Mouse (Mus musculus): ENCODE data around the gene Ivns1abp. TPM values are rescaled to one million over a fixed set of nuclear protein-coding genes. Genes with fewer than 3 reads are reported as not detected.
"Not testable (repeated sequence)": the region's sequence is repeated elsewhere in the genome, so short reads cannot be mapped to it uniquely, and the experiment has no call there.

Gene Ivns1abp
- polyA plus RNA-seq (2015; fragmentation: Nextera tagmentation; extraction: Ambion mirVana) = 248 and 284 TPM in 2 replicates

DNA sequence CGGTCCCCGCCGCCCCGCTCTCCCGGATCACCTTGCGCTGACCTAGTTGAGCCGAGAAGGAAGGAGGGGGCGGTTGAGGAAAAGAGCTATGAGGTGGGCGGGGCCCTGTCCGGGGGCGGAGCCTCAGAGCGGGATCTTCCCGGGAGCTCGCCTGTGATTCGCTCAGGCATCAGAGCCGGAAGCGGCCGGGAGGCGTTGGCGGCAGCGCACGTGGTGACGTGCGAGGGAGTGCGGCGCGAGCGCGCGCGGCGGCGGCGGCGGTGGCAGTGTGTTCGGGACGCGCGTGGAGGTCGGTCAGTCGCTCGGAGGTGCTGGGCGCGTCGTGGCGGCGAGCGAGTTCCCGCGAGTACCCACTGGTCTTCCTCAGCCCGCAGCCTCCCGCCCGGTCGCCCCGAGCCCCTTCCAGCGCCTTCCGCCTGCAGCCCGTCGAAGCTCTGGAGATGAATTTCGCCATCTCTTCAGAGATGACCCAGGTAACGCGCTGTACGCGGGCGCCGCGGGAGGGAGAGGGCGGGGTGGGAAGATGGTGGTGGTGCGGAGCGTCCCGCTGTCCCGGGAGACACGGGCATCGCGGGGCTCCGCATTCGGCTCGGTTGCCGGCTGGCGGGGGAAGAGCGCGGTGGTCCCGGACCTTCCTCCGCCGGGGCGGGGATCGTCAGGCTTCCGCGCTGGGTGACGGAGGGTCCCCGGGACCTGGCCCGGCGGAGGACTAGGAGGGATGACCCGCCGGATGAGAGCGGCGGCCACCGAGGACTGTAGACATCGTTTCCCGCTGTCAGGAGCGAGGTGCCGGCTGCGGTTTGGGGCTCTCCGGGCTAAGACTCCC, at the start of gene Ivns1abp:
Gene Ivns1abp (plus strand): TSS at position 195 of the 826 bp plus-strand sequence.
- no peaks in the 10 kb centered on the region for H3K27me3 ChIP-seq
- peak within 1 kb of the TSS; percentile 85 for H3K4me3 ChIP-seq
- peak within 1 kb of the TSS; percentile 96 for H3K9ac ChIP-seq
- no peaks in the 10 kb centered on the region for H3K9me3 ChIP-seq
- H3K36me3 ChIP-seq = peaks cover 2% of the 10 kb centered on the region; the same call in 1 of the 2 replicates
- peak within 1 kb of the TSS; percentile 97 for H3K27ac ChIP-seq (replicated peaks)
- H3K4me2 ChIP-seq = peak within 1 kb of the TSS; percentile 73
- peaks cover 39% of the 10 kb centered on the region for H3K4me1 ChIP-seq (replicated peaks)
- under 1% methylated on average over 104 of the region's 104 CpGs for WGBS
- peak; percentile 96 for ATAC-seq (ENCODE audit: low read depth)

DNA sequence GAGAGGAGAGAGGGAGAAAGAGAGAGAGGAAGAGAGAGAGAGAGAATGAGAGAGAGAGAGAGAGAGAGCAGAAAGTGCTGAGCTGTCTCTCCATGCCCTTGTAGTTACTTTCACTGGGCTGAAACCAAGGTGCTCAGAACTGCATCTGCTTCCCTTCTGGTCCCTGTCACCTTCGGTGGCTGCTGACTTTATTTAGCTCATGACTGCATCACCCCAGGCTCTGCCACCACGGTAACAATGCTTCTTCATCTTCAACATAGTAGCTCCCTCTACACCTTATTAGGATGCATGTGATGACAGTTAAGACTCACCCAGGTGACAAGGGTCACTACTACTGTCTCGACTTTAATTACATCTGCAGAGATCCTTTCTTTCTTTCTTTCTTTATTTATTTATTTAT, 48.8 kb upstream of the Ivns1abp start:
- H3K4me3 ChIP-seq = no peak overlapping the region
- H3K27me3 ChIP-seq = no peaks in the 10 kb centered on the region
- H3K36me3 ChIP-seq = no peaks in the 10 kb centered on the region
- no peak overlapping the region for H3K9ac ChIP-seq
- no peak overlapping the region for H3K27ac ChIP-seq (replicated peaks)
- H3K9me3 ChIP-seq = no peaks in the 10 kb centered on the region
- WGBS = 69% methylated on average over 3 of the region's 3 CpGs
- 0 out of 2 replicates have a peak, but pooled peaks cover 2% of the 10 kb centered on the region for H3K4me1 ChIP-seq (replicated peaks)
- H3K4me2 ChIP-seq = no peak overlapping the region
- ATAC-seq (ENCODE audit: low read depth) = no peak

DNA sequence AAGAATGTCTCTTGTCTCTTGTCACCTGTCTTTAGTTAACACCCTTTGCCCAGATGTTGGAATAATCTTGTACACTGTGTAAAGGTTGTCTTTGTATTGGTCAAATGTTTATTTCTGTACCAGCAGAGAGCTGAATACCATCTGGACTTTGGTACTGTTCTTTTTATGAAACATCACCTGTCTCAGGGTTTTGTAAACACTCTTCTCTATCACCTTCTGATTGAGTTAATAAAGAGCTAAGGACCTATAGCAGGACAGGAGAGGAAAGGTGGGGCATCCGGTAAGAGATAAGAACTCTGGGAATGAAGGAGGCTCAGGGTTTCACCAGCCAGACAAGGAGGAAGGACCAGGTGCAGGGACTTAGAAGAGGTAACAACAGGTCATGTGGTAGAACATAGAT, 47.7 kb upstream of the Ivns1abp start:
- Histone ChIP-seq H3K4me3 (no peak overlapping the region), H3K27ac (replicated peaks) (no peak overlapping the region), H3K4me2 (no peak overlapping the region), H3K27me3 (no peaks in the 10 kb centered on the region), H3K36me3 (no peaks in the 10 kb centered on the region), H3K9me3 (no peaks in the 10 kb centered on the region), H3K4me1 (replicated peaks) (0 out of 2 replicates have a peak, but pooled peaks cover 2% of the 10 kb centered on the region), H3K9ac (no peak overlapping the region)
- WGBS = 94% methylated on average over 1 of the region's 1 CpGs
- ATAC-seq (ENCODE audit: low read depth) = no peak

DNA sequence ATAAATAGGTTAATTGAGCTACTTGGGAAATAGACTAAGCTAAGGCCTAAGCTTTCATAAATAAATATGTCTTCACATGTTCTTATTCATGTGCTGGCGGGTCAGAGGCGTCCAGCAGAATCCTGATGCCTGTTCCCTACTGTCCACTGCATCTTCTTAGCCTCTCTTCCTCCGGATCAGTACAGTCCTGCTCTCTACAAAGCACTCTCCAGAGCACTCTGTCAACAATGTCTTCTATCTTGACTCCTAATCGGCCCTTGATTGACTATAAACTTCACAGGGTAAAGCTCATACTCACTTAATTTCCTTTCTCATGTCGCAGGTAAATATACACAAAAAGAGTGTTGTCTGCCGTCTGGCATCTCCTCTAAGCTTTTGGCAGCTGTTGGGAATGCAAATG, 47.3 kb upstream of the Ivns1abp start:
- Histone ChIP-seq H3K27me3 (no peaks in the 10 kb centered on the region), H3K4me2 (no peak overlapping the region), H3K27ac (replicated peaks) (no peak overlapping the region), H3K9ac (no peak overlapping the region), H3K9me3 (no peaks in the 10 kb centered on the region), H3K36me3 (no peaks in the 10 kb centered on the region), H3K4me1 (replicated peaks) (0 out of 2 replicates have a peak, but pooled peaks cover 2% of the 10 kb centered on the region), H3K4me3 (no peak overlapping the region)
- no peak for ATAC-seq (ENCODE audit: low read depth)
- 92% methylated on average over 6 of the region's 6 CpGs for WGBS

DNA sequence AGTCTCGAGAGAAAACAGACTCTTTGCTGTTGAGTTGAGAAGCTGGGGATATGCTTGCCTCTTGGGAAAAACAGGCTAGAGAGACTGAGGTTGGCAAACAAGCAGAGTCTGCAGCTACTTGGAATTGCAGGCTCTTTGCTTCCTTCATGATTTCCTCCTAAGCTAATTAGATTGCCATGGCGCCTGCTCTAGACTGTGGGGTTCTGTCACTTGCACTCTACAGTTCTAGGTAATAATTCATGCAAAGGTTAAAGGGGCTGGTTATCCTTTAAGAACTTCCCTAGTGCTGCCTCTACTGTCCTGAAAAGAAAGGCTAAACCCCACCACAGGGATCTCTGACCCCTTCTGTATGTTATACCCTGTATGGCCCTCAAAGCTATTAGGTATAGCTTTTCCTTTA, 46.7 kb upstream of the Ivns1abp start:
- H3K36me3 ChIP-seq = no peaks in the 10 kb centered on the region
- H3K4me3 ChIP-seq = no peak overlapping the region
- H3K4me1 ChIP-seq (replicated peaks) = 0 out of 2 replicates have a peak, but pooled peaks cover 2% of the 10 kb centered on the region
- no peak for ATAC-seq (ENCODE audit: low read depth)
- no peaks in the 10 kb centered on the region for H3K9me3 ChIP-seq
- no peak overlapping the region for H3K4me2 ChIP-seq
- no peaks in the 10 kb centered on the region for H3K27me3 ChIP-seq
- H3K27ac ChIP-seq (replicated peaks) = no peak overlapping the region
- no peak overlapping the region for H3K9ac ChIP-seq
- 89% methylated on average over 2 of the region's 2 CpGs for WGBS

DNA sequence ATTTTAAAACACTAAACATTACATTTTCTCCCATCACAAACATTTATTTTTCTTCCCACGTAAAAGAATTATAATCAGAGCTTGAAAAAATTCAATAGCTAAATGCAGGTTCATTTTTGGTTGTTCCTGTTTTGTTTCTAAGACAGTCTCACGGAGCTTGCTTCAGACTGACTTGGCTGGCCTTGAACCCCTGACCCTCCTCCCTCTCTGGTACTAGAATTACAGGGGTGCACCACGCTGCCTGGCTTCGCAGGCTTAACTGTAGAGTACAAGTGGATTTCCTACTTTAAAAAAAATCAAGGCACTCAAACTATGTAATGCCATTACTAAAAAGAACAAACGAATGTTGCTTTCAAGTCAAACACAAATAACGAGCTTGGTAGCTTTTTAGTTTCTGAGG, 42.8 kb upstream of the Ivns1abp start:
- Histone ChIP-seq H3K4me3 (no peak overlapping the region), H3K27me3 (no peaks in the 10 kb centered on the region), H3K4me2 (no peak overlapping the region), H3K9me3 (no peaks in the 10 kb centered on the region), H3K27ac (replicated peaks) (no peak overlapping the region), H3K36me3 (no peaks in the 10 kb centered on the region), H3K4me1 (replicated peaks) (no peaks in the 10 kb centered on the region), H3K9ac (no peak overlapping the region)
- 81% methylated on average over 6 of the region's 6 CpGs for WGBS
- ATAC-seq (ENCODE audit: low read depth) = no peak

DNA sequence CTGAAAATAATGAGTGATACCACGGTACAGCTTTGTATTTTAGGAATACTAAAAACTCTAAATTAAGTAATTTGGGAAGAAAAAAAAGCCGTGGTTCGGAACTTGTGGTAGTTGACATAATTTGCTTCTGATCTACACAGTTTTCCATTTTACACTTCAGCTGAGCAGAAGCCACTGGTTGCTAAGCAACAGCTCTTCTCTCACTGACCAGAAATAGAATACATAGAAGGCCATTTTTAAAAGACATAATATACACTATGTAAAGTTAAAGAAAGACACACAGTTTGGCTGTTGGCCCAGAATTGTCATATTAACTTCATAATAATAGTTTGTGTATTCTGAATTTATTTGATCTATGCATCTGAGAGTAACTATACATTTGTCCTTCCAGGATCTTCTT, 42.4 kb upstream of the Ivns1abp start:
- H3K4me2 ChIP-seq = no peak overlapping the region
- H3K27ac ChIP-seq (replicated peaks) = no peak overlapping the region
- ATAC-seq (ENCODE audit: low read depth) = no peak
- H3K9me3 ChIP-seq = no peaks in the 10 kb centered on the region
- WGBS = 73% methylated on average over 3 of the region's 3 CpGs
- no peak overlapping the region for H3K4me3 ChIP-seq
- H3K27me3 ChIP-seq = no peaks in the 10 kb centered on the region
- H3K4me1 ChIP-seq (replicated peaks) = no peaks in the 10 kb centered on the region
- H3K36me3 ChIP-seq = no peaks in the 10 kb centered on the region
- no peak overlapping the region for H3K9ac ChIP-seq

DNA sequence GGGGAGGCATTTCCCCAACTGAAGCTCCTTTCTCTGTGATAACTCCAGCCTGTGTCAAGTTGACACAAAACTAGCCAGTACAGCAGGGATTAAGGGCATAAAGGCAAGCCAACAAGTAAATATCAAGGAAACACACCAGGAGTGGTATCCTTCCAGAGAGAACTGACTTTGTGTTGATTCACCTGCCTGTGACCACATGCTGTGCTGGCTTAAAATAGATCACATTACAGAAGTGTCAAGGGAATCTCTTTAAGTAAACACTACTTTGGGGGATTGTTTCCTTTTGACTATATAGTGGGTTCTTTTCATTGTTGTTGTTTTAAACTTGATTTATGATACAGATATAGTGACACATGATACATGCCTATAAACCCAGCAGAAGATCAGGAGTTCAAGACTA, 41.0 kb upstream of the Ivns1abp start:
- no peak overlapping the region for H3K4me3 ChIP-seq
- no peak overlapping the region for H3K9ac ChIP-seq
- no peaks in the 10 kb centered on the region for H3K9me3 ChIP-seq
- H3K4me2 ChIP-seq = no peak overlapping the region
- no peak overlapping the region for H3K27ac ChIP-seq (replicated peaks)
- H3K4me1 ChIP-seq (replicated peaks) = no peaks in the 10 kb centered on the region
- ATAC-seq (ENCODE audit: low read depth) = no peak
- H3K27me3 ChIP-seq = no peaks in the 10 kb centered on the region
- H3K36me3 ChIP-seq = no peaks in the 10 kb centered on the region

DNA sequence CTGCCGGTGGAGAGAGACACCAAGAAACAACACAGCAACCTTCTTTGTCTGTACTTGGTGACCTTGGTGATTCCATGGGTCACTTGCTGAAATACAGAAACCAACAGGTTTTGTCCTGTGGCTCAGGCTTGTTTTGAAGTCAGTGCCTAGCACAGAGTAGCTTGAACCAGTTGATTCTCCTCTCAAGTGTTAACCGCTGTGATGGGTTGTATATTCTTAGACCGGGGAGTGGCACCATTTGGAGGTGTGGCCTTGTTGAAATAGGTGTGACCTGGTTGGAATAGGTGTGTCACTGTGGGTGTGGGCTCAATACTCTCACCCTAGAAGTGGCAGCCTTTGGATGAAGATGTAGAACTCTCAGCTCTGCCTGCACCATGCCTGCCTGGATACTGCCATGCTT, 39.3 kb upstream of the Ivns1abp start:
- H3K4me2 ChIP-seq; H3K27ac ChIP-seq (replicated peaks); H3K4me1 ChIP-seq (replicated peaks); ATAC-seq (ENCODE audit: low read depth); H3K9ac ChIP-seq; H3K4me3 ChIP-seq; H3K27me3 ChIP-seq; H3K36me3 ChIP-seq; H3K9me3 ChIP-seq: not testable (repeated sequence)
- 75% methylated on average over 3 of the region's 3 CpGs for WGBS

DNA sequence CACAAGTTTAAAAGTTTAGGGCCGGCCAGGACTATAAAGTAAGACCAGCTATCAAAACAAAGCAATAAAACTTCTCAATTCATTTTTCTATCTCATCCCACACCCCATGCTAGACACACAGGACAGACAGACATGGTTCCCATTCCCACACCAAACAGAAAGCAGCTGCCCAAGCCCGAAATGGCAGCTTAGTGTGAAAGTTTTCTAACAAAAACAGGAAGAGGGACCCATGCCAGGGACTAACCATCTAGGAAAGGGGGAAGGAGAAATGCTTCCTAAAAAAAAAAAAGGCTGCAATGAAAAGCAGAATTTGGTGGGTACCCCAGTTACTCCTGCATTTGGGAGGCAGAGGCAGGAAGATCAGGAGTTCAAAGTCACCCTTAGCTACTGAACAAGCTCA, 37.2 kb upstream of the Ivns1abp start:
- Histone ChIP-seq H3K27ac (replicated peaks) (no peak overlapping the region), H3K9me3 (no peaks in the 10 kb centered on the region), H3K4me2 (no peak overlapping the region), H3K27me3 (no peaks in the 10 kb centered on the region), H3K4me1 (replicated peaks) (no peaks in the 10 kb centered on the region), H3K4me3 (no peak overlapping the region), H3K9ac (no peak overlapping the region), H3K36me3 (no peaks in the 10 kb centered on the region)
- no peak for ATAC-seq (ENCODE audit: low read depth)
- WGBS = 82% methylated on average over 2 of the region's 2 CpGs

DNA sequence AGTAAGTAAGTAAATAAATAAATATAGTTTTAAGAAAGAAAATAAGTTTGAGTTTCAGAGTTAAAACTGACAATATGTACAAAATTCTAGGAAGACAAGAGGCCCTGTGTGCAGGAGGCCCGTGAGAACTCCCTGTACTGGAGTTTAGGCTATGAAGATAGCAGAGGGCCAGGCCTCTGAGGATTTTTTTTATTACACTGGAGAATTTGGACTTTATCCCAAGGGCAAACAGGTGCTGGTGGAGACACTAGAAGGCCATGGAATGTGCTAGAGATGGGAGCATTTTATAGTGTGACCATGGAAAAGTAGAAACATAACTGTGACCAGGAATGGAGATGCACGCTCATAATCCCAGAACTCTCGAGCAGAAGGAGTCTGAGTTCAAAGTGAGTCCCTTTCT, 36.5 kb upstream of the Ivns1abp start:
- WGBS = 87% methylated on average over 3 of the region's 3 CpGs
- H3K27me3 ChIP-seq = no peaks in the 10 kb centered on the region

DNA sequence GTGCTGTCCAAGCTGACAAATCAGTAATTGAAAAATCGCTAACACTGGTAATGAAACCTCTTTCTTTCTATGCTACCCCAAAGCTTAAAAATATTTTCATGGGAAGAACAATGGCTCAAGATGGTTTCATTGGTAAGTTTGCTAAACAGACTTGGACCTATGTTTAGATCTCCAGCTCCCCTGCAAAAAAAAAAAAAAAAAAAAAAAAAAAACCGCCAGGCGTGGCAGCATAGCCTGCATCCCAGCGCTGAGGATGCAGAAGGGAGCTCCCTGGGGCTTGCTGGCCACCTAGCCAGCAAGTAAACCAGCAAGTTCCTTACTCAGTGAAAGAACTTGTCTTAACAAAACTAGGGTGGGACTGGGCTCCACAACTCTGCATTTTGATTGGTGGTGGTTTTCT, 35.8 kb upstream of the Ivns1abp start:
- ATAC-seq (ENCODE audit: low read depth) = no peak
- no peaks in the 10 kb centered on the region for H3K4me1 ChIP-seq (replicated peaks)
- no peak overlapping the region for H3K4me3 ChIP-seq
- no peak overlapping the region for H3K27ac ChIP-seq (replicated peaks)
- no peak overlapping the region for H3K9ac ChIP-seq
- no peaks in the 10 kb centered on the region for H3K27me3 ChIP-seq
- H3K4me2 ChIP-seq = no peak overlapping the region
- no peaks in the 10 kb centered on the region for H3K9me3 ChIP-seq
- 59% methylated on average over 4 of the region's 4 CpGs for WGBS
- no peaks in the 10 kb centered on the region for H3K36me3 ChIP-seq

More for the DNA sequence above, 36.5 kb upstream of the Ivns1abp start:
- no peak overlapping the region for H3K4me2 ChIP-seq
- no peaks in the 10 kb centered on the region for H3K36me3 ChIP-seq
- no peak for ATAC-seq (ENCODE audit: low read depth)
- H3K4me3 ChIP-seq = no peak overlapping the region
- H3K27ac ChIP-seq (replicated peaks) = no peak overlapping the region
- no peaks in the 10 kb centered on the region for H3K9me3 ChIP-seq
- no peak overlapping the region for H3K9ac ChIP-seq
- no peaks in the 10 kb centered on the region for H3K4me1 ChIP-seq (replicated peaks)

DNA sequence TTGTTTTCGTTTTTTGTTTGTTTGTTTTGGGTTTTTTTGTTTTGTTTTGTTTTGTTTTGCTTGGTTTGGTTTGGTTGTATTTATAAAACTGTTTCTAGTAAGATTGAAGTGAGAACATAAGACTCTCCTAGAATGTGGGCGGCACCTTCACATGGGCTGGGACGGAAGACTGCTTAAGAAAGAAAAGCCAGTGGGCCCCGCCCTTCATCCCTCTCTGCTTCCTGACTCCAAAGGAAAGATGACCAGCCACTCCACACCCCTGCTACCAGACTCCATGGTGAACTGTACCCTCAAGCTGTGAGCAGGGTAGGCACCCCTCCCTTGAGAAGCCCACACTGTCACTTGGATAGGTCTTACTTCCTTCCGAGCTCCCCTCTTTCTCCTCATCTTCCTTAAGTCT, 33.8 kb upstream of the Ivns1abp start:
- no peaks in the 10 kb centered on the region for H3K9me3 ChIP-seq
- no peaks in the 10 kb centered on the region for H3K36me3 ChIP-seq
- H3K4me3 ChIP-seq = no peak overlapping the region
- H3K4me1 ChIP-seq (replicated peaks) = no peaks in the 10 kb centered on the region
- no peak overlapping the region for H3K9ac ChIP-seq
- no peak overlapping the region for H3K27ac ChIP-seq (replicated peaks)
- ATAC-seq (ENCODE audit: low read depth) = no peak
- no peak overlapping the region for H3K4me2 ChIP-seq
- no peaks in the 10 kb centered on the region for H3K27me3 ChIP-seq
- 78% methylated on average over 5 of the region's 5 CpGs for WGBS
